Mouse (Mus musculus) liver, adult 2 months (tissue): ENCODE data around the gene Rhno1.

Experiments
- CTCF ChIP-seq: fragments of 200-500 bp; IDR thresholded peaks from 2 replicates; pipeline ENCODE4 v1.5.1; 2011; ENCODE audit warnings: low read depth, low read length, control low read depth
- POLR2A ChIP-seq: fragments of 200-500 bp; IDR thresholded peaks from 2 replicates; pipeline ENCODE4 v1.6.1; 2011; ENCODE audit warnings: low read length, control low read depth; ENCODE audit not compliant: insufficient read depth; ENCODE audit errors: extremely low read depth

- TF ChIP-seq POLR2A (no peak), CTCF (peak; percentile 63)
These were observed 44.4 kb downstream of the Rhno1 start for GRCm38 (mm10) chr6:128318317-128318716.
